Mouse (Mus musculus): Measurements from ENCODE around the gene Ptpra. TPM values are rescaled to one million over a fixed set of nuclear protein-coding genes. Genes with fewer than 3 reads are reported as not detected.

The Ptpra gene
- 100 to 1,000 TPM; 306 to 318 (median 311) TPM for total RNA-seq (2022)

GRCm38 (mm10) chr2:130449794-130450433 is at the start of gene Ptpra:
Gene Ptpra, plus strand, starts transcription at chr2:130450278.
- DNase-seq (ENCODE audit: low spot score in 2 of 2): peak; percentile 84 to 88

DNA sequence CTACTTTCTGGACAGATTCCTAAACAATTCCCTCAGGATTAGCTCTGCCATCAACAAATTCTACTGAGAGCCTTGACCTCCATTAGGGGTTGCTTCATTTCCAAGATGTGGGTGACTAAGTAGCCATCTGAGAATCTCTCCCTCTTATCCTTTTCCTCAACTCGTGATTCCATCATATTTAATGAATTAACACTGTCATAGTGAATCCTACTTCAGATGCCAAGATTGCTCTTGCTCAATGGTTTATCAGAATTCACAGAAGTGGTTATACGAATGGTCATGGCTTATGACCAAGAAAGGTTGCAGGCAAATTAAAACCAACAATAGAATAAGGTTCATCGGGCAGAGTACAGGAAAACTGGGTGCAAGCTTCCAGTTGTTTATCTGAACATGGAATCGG is 48.2 kb upstream of the Ptpra start:
- DNase-seq (ENCODE audit: low spot score in 2 of 2): no peak

- no peak for DNase-seq (ENCODE audit: low spot score in 2 of 2)
Measured at GRCm38 (mm10) chr2:130404939-130405338, 45.1 kb upstream of the Ptpra start, which contains the start of the genes Gm28372 and 1700020A23Rik. Gene Gm28372, plus strand, starts transcription at chr2:130405239. Gene 1700020A23Rik, plus strand, starts transcription at chr2:130405259.

DNA sequence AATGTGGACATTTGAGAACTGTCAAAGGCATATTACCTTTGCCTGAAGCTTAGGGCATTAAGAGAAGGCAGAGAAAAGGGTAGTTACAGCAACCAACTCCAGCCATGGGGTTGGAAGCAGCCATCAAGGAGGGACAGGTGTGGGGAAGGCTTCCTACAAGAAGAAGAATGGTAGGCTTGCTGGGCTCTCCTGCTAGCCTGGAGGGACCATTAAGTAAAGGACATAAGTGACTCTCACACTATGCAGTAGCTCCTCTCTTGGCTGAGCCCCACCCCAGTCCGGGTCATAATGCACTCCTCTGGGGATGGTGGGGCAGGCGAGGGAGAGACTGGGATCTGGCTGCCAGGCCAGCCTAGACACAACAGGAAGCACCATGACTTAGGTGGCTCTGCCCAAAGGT is 43.9 kb upstream of the Ptpra start, which contains the start of gene Tmem239:
Gene Tmem239 (plus strand): TSS at position 301 of the 400 bp plus-strand sequence.
- no peak for DNase-seq (ENCODE audit: low spot score in 2 of 2)

DNA sequence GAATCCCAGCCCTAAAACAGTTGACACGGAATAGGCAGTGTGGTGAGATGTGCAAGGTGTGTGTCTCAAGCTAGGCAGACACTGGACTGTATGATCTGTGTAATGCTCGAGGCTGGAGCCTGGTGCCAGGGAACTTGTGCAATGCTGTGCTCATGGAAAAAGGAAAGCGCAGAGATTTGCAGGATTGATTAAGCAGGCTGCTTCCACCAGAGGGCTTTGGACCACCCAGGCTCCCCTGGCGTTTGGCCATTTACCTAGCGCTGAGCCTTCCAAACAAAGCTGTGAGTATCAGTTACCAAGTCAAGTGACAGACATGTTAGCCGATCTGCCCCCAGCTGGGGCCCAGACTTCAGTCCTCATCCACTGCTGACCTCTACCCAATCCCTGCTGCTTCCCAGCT is 41.9 kb upstream of the Ptpra start:
- no peak for DNase-seq (ENCODE audit: low spot score in 2 of 2)

- peak; percentile 53 to 83 for DNase-seq (ENCODE audit: low spot score in 2 of 2)
Measured at GRCm38 (mm10) chr2:130411558-130412495, 38.3 kb upstream of the Ptpra start.

GRCm38 (mm10) chr2:130412775-130413174 is 37.3 kb upstream of the Ptpra start:
- no peak for DNase-seq (ENCODE audit: low spot score in 2 of 2)

- no peak for DNase-seq (ENCODE audit: low spot score in 2 of 2)
Measured at GRCm38 (mm10) chr2:130414094-130414856, 35.8 kb upstream of the Ptpra start.

DNA sequence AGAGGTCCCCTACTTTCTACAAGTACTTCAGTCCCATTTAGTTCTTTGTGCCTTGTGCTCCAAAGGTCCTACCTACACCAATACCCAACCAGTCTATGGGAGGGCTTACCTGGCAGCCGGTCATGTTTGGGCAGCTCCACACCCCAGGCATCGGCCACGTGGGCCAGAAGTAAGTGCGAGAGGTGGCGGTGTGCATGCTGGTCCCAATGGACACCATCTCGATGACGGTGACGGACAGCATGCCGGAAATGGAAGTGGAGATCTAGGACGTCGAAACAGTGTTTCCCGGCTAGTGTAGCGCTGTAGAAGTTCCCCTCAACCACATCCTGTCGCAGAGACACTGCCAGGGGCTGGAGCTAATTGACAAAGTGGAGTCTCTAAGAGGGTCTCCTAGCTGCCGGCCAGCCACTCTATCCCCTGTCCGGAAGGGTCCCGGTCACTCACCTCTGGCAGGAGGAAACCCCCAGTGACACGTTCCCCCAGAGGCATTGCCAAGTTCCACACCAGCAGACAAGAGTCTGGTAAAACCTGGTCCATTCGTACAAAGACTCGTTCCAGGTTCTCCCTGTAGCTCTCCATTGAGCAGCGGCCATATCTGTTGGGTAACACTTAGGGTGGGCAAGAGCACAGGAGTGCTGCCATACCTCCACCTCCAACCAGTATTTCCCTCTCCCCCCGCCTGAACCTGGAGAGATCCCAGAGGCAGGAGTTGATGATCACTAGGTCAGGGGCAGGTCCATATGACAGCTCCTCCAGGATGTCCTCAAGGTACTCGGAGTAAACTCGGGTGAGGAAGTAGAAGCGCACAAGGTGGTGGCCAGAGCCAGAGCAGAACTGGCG is 28.1 kb upstream of the Ptpra start:
- DNase-seq (ENCODE audit: low spot score in 2 of 2): no peak

- DNase-seq (ENCODE audit: low spot score in 2 of 2): peak; percentile 61 to 80
Measured at GRCm38 (mm10) chr2:130423397-130424125, 26.5 kb upstream of the Ptpra start.

DNA sequence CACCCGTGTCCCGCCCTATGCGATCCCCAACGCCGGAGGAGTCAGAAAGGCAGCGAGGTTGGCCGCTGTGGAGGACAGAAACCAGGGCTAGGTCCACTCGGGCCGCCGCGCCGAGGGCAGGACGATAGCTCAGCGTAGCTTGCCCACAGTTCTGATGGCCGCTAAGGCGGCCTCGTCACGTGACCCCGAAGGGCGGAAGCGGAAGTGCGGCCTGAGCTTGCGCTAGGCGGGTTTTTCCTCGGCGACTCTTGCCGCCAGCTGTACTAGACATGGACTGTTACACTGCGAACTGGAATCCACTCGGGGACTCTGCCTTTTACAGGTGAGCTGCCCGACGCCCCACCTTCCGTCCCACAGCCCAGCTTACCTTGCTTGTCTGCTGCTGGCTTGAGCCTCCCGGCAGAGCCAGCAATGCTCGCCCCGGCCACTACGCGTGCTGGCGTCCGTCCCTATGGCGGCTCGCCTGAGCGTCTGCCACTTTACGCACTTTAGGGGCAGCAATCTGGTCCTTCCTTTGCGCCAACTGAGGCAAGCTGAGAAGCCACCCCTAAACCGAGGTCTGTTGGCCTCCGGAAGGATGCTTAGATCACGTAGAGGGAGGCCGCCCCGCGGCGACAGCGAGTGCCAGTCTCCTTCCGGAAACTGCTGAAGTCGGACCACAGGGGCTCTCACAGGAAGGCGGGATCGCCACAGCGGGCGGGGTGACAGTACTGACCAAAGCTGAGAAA is 25.8 kb upstream of the Ptpra start, which contains the start of the genes Vps16 and Pced1a:
Gene Vps16 (plus strand): TSS at position 214 of the 728 bp plus-strand sequence.
Gene Pced1a (minus strand): TSS at position 576 of the 728 bp plus-strand sequence.
- DNase-seq (ENCODE audit: low spot score in 2 of 2): peak; percentile 88 to 92

DNA sequence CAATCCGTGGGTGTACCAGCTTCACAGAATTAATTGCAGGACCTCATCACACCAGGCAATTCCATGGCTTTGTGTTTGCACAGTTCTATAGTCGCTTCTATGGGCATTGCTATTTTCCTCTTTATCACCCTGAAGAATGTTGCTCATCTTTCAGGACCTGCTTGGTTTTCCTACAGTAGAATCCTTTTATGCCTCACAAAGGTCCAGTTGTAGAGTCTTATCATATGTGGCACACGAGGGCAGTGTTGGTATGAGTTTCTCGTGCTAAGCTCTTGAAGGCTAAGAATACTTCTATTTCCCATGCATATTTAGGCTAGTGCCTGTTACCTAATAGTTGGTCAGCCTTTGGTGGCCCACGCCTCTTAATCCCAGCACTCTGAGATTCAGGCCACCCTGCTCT is 25.0 kb upstream of the Ptpra start:
- DNase-seq (ENCODE audit: low spot score in 2 of 2): no peak

DNA sequence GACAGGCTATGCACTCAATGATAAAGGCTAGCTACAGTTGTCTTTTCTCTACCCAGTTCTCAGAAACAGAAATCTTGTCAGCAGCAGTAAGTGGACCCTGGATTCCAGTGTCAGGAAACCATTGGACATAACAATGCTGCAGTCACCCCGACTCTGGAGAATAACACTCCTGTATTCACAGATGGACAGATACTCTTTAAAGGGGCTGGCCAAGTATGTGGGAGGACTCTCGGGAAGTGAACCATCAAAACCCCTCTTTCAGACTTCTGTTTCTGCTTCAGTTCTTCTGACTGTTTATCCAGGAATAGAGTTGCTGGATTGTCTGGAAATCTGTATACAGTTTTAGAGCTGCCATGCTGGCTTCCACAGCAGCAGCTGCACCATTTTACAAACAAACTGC is 20.2 kb upstream of the Ptpra start:
- DNase-seq (ENCODE audit: low spot score in 2 of 2): no peak

DNA sequence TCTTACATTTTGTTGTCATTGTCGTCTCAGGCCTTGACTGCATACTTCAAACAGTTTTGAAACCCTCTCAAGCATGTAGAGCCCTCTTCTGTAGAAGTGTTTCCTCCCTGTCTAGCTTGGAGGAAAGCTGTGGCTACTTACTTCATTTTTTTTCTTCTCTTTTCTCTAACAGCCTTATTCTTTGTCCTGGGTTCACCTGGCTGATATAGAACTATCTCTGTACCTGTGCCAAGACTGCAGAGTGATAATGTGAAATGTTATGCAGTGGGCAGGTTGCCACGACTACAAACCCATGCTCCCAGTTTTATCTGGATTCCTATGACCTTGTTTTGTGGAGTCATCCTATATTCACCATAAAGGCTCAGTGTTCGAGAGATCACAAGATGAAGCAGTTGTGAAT is 19.6 kb upstream of the Ptpra start:
- DNase-seq (ENCODE audit: low spot score in 2 of 2): no peak

GRCm38 (mm10) chr2:130432157-130432556 is 17.9 kb upstream of the Ptpra start:
- DNase-seq (ENCODE audit: low spot score in 2 of 2): no peak

GRCm38 (mm10) chr2:130433152-130433551 is 16.9 kb upstream of the Ptpra start:
- DNase-seq (ENCODE audit: low spot score in 2 of 2): no peak

- DNase-seq (ENCODE audit: low spot score in 2 of 2): no peak
Measured at GRCm38 (mm10) chr2:130436769-130437168, 13.3 kb upstream of the Ptpra start.

DNA sequence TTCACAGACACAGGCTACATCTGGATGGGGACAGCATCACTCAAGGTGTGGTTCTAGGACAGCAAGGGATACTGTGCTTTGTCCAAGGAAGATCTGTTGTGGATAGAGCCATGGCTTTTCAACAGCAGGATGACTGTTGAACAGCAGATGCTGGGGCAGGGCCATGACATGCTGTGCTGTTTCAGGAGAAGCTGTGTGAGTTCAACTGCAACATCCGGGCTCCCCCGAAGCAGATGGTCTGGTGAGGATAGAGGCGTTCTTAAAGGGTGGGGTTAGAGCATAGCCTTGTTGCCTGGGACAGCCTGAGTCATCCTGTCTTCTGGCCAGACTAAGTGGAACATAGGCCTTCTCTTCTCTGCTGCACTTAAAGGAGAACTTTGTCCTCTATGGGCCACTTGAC is 11.2 kb upstream of the Ptpra start:
- DNase-seq (ENCODE audit: low spot score in 2 of 2): no peak

- no peak for DNase-seq (ENCODE audit: low spot score in 2 of 2)
Measured at GRCm38 (mm10) chr2:130439840-130440480, 10.1 kb upstream of the Ptpra start.
